Mouse (Mus musculus): ENCODE measurements around the gene Mctp2.

- TF ChIP-seq CTCF (IDR thresholded peaks at IDR 0.05; ENCODE audit: borderline replicate concordance, control insufficient read depth, extremely low read depth, insufficient read depth, low read length, poor library complexity) (no peak), POLR2A (IDR thresholded peaks at IDR 0.05; ENCODE audit: control insufficient read depth, extremely low read depth, insufficient read depth, low read length, poor library complexity) (no peak)
These were observed 37.3 kb upstream of the Mctp2 start for GRCm38 (mm10) chr7:72343751-72344150.
